10 mouse cellular contexts compared by ENCODE assay signal in the genomic region with DNA sequence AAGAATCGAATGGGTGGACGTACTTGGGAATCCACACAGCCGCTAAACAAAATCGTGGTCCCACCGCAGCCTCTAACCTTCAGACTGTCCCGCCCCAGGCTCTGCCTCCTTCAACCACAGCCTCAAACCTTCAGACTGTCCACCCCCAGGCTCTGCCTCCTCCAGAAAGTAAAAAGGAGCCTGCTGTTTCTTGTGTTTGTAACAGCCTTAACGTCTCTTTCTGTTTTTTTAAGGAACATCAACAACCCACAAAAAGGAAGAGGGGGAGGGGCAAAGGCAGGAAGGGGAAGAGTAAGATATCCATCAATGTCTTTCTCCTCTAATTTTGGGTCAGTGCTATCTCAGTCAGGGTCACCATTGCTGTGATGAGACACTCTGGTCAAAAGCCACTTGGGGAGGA. TPM values are rescaled to one million over a fixed set of nuclear protein-coding genes. Genes with fewer than 3 reads are reported as not detected.
DNase-seq lines count a peak whose midpoint lies in the region; ATAC-seq and TF ChIP-seq lines count a peak whose summit lies in the region.
"Had no signal": no experiment of that assay in that cellular context is flagged by ENCODE, and none has a peak within 500 bp of the region (broad histone marks: within the 10 kb centered on the region; RNA-seq: fewer than 3 reads in every experiment).

No protein-coding gene starts in this region.

- H3K9ac ChIP-seq in heart, embryonic 13.5 days = no peak overlapping the region
- no peak overlapping the region for H3K9ac ChIP-seq in heart, embryonic 12.5 days
- no peak overlapping the region for H3K9ac ChIP-seq in lung, embryonic 14.5 days
- H3K9ac ChIP-seq in stomach, embryonic 15.5 days = no peak overlapping the region
- no peak overlapping the region for H3K9ac ChIP-seq in hindbrain, embryonic 16.5 days (ENCODE audit: low read depth, low read length)

- no peaks in the 10 kb centered on the region for H3K9me3 ChIP-seq in heart, embryonic 13.5 days
- peaks cover 2% of the 10 kb centered on the region; the same call in 1 of the 2 replicates for H3K9me3 ChIP-seq in heart, embryonic 12.5 days (replicated peaks)
- no peaks in the 10 kb centered on the region for H3K9me3 ChIP-seq in lung, embryonic 14.5 days (ENCODE audit: low read depth, low read length)
- H3K9me3 ChIP-seq in stomach, embryonic 15.5 days = no peaks in the 10 kb centered on the region
- H3K9me3 ChIP-seq in hindbrain, embryonic 16.5 days (ENCODE audit: control insufficient read depth, low read length) = no peaks in the 10 kb centered on the region

- peaks cover 28% of the 10 kb centered on the region for H3K4me1 ChIP-seq in heart, embryonic 13.5 days
- H3K4me1 ChIP-seq in heart, embryonic 12.5 days (replicated peaks) = peaks cover 32% of the 10 kb centered on the region
- H3K4me1 ChIP-seq in lung, embryonic 14.5 days (ENCODE audit: insufficient read depth) = peaks cover 31% of the 10 kb centered on the region
- H3K4me1 ChIP-seq in stomach, embryonic 15.5 days = peaks cover 26% of the 10 kb centered on the region
- H3K4me1 ChIP-seq in hindbrain, embryonic 16.5 days (ENCODE audit: control insufficient read depth, insufficient read depth, low read depth, low read length) = peaks cover 12% of the 10 kb centered on the region

- peak; percentile 47 for DNase-seq in lung, embryonic 14.5 days
- DNase-seq in urinary bladder, adult 2 months (ENCODE audit: low spot score) = no peak
- DNase-seq: gastrocnemius, postnatal 25 days had no signal

- no peak overlapping the region for H3K4me3 ChIP-seq in heart, embryonic 13.5 days
- H3K4me3 ChIP-seq in heart, embryonic 12.5 days = no peak overlapping the region
- no peak overlapping the region for H3K4me3 ChIP-seq in lung, embryonic 14.5 days (ENCODE audit: low read depth, low read length)
- no peak overlapping the region for H3K4me3 ChIP-seq in stomach, embryonic 15.5 days (replicated peaks)
- H3K4me3 ChIP-seq in hindbrain, embryonic 16.5 days (ENCODE audit: low read length) = no peak overlapping the region
- H3K4me3 ChIP-seq: myocyte had no signal

- 0 out of 2 replicates have a peak overlapping the region, but pooled peaks have one; percentile 3 for H3K27ac ChIP-seq in heart, embryonic 13.5 days (replicated peaks)
- no peak overlapping the region for H3K27ac ChIP-seq in heart, embryonic 12.5 days (ENCODE audit: poor library complexity, severe bottlenecking)
- H3K27ac ChIP-seq in lung, embryonic 14.5 days (ENCODE audit: low read depth) = no peak overlapping the region
- H3K27ac ChIP-seq in stomach, embryonic 15.5 days = no peak overlapping the region
- H3K27ac ChIP-seq in hindbrain, embryonic 16.5 days (ENCODE audit: low read depth, low read length) = no peak overlapping the region

- TF ChIP-seq CTCF in lung, embryonic 14.5 days (IDR thresholded peaks at IDR 0.05; ENCODE audit: low read depth) = no peak

- H3K36me3 ChIP-seq in heart, embryonic 13.5 days = no peaks in the 10 kb centered on the region
- no peaks in the 10 kb centered on the region for H3K36me3 ChIP-seq in heart, embryonic 12.5 days
- no peaks in the 10 kb centered on the region for H3K36me3 ChIP-seq in lung, embryonic 14.5 days (ENCODE audit: insufficient read depth)
- no peaks in the 10 kb centered on the region for H3K36me3 ChIP-seq in stomach, embryonic 15.5 days
- H3K36me3 ChIP-seq in hindbrain, embryonic 16.5 days (ENCODE audit: control insufficient read depth, insufficient read depth, low read length) = no peaks in the 10 kb centered on the region

- 79% methylated on average over 7 of the region's 7 CpGs for WGBS in heart, embryonic 13.5 days
- WGBS in heart, embryonic 12.5 days = 77% methylated on average over 7 of the region's 7 CpGs
- WGBS in lung, embryonic 14.5 days = 74% methylated on average over 7 of the region's 7 CpGs
- 73% methylated on average over 7 of the region's 7 CpGs for WGBS in stomach, embryonic 15.5 days
- 85% methylated on average over 7 of the region's 7 CpGs for WGBS in hindbrain, embryonic 16.5 days

- no peak for ATAC-seq in heart, embryonic 13.5 days (ENCODE audit: extremely low read depth, insufficient number of reproducible peaks, low FRiP score, low TSS enrichment)
- no peak for ATAC-seq in heart, embryonic 12.5 days (ENCODE audit: insufficient number of reproducible peaks, low FRiP score)
- ATAC-seq in granulocyte monocyte progenitor cell, adult 5-6 weeks (replicated peaks; ENCODE audit: poor library complexity, severe bottlenecking) = peak; percentile 57
- ATAC-seq in lung, embryonic 14.5 days (ENCODE audit: insufficient read depth) = no peak
- no peak for ATAC-seq in stomach, embryonic 15.5 days (ENCODE audit: insufficient read depth, low FRiP score, low read depth)
- no peak for ATAC-seq in hindbrain, embryonic 16.5 days
- ATAC-seq in frontal cortex, adult (ENCODE audit: low TSS enrichment) = no peak

- H3K4me2 ChIP-seq in heart, embryonic 13.5 days = no peak overlapping the region
- no peak overlapping the region for H3K4me2 ChIP-seq in heart, embryonic 12.5 days
- no peak overlapping the region for H3K4me2 ChIP-seq in lung, embryonic 14.5 days
- peak overlapping the region; percentile 13; the same call in 1 of the 2 replicates for H3K4me2 ChIP-seq in stomach, embryonic 15.5 days
- H3K4me2 ChIP-seq in hindbrain, embryonic 16.5 days (ENCODE audit: low read length) = no peak overlapping the region

- no peaks in the 10 kb centered on the region for H3K27me3 ChIP-seq in heart, embryonic 13.5 days (replicated peaks)
- H3K27me3 ChIP-seq in heart, embryonic 12.5 days (replicated peaks) = 0 out of 2 replicates have a peak, but pooled peaks cover 4% of the 10 kb centered on the region
- no peaks in the 10 kb centered on the region for H3K27me3 ChIP-seq in lung, embryonic 14.5 days (ENCODE audit: insufficient read depth, low read length)
- no peaks in the 10 kb centered on the region for H3K27me3 ChIP-seq in stomach, embryonic 15.5 days (replicated peaks)
- H3K27me3 ChIP-seq in hindbrain, embryonic 16.5 days (replicated peaks; ENCODE audit: control insufficient read depth, insufficient read depth, low read length) = no peaks in the 10 kb centered on the region

RNA-seq across cellular contexts. Expression of a gene that starts 25.2 kb away (rescaled TPM):
- 14.5 and 15.2 TPM in 2 replicates for polyA plus RNA-seq in heart, embryonic 13.5 days (2015; fragmentation: Nextera tagmentation; extraction: Ambion mirVana)
- 16.7 and 17.6 TPM in 2 replicates for polyA plus RNA-seq in heart, embryonic 12.5 days (2016; fragmentation: Nextera tagmentation; extraction: Ambion mirVana)
- 26.9 TPM in 2 replicates for total RNA-seq in granulocyte monocyte progenitor cell, adult 5-6 weeks (2014; fragmentation: Nextera tagmentation)
- total RNA-seq in granulocyte monocyte progenitor cell, adult 5-6 weeks (2017) = 13.0 and 13.1 TPM in 2 replicates
- 34.7 and 41.0 TPM in 2 replicates for polyA plus RNA-seq in lung, embryonic 14.5 days (2014; fragmentation: Nextera tagmentation; extraction: Ambion mirVana)
- 26.9 and 28.9 TPM in 2 replicates for polyA plus RNA-seq in stomach, embryonic 15.5 days (2015; fragmentation: Nextera tagmentation; extraction: Ambion mirVana)
- polyA plus RNA-seq in urinary bladder, adult 2 months (2012; rRNA removed) = 22.3 and 32.9 TPM in 2 replicates
- polyA plus RNA-seq in hindbrain, embryonic 16.5 days (2015; fragmentation: Nextera tagmentation; extraction: Ambion mirVana) = 7.5 and 8.6 TPM in 2 replicates
